Mouse (Mus musculus) testis, adult 2 months (tissue): ENCODE measurements around the gene Mre11a. TPM values are rescaled to one million over a fixed set of nuclear protein-coding genes. Genes with fewer than 3 reads are reported as not detected.
A peak's percentile ranks its signal among the peaks of the same experiment; 100 is the strongest.

Experiments used
- H3K27ac ChIP-seq: fragments of 200-500 bp; 2 replicates; pipeline ENCODE4 v1.5.1; 2012; ENCODE audit warnings: low read depth, low read length; ENCODE audit not compliant: control insufficient read depth, insufficient read depth
- H3K27me3 ChIP-seq: fragments of 200-500 bp; 2 replicates; pipeline ENCODE4 v1.6.1; 2012; ENCODE audit warnings: mild to moderate bottlenecking, low read length, moderate library complexity; ENCODE audit not compliant: control insufficient read depth, insufficient read depth
- H3K36me3 ChIP-seq: fragments of 200-500 bp; 2 replicates; pipeline ENCODE4 v1.6.1; 2012; ENCODE audit warnings: mild to moderate bottlenecking, low read length; ENCODE audit not compliant: control insufficient read depth, insufficient read depth
- H3K4me1 ChIP-seq: fragments of 200-500 bp; 2 replicates; pipeline ENCODE4 v1.6.1; 2012; ENCODE audit warnings: low read length; ENCODE audit not compliant: control insufficient read depth, insufficient read depth
- H3K4me3 ChIP-seq: fragments of 200-500 bp; 2 replicates; pipeline ENCODE4 v1.5.1; 2012; ENCODE audit warnings: low read depth, mild to moderate bottlenecking, low read length, moderate library complexity, mixed read lengths; ENCODE audit not compliant: control insufficient read depth
- CTCF ChIP-seq: fragments of 200-500 bp; IDR thresholded peaks from 2 replicates; pipeline ENCODE4 v1.5.1; 2012; ENCODE audit warnings: low read depth, mild to moderate bottlenecking, inconsistent platforms, low read length, moderate library complexity; ENCODE audit not compliant: control insufficient read depth, insufficient read depth, insufficient replicate concordance
- POLR2A ChIP-seq: fragments of 200-500 bp; IDR thresholded peaks from 2 replicates; pipeline ENCODE4 v1.6.1; 2012; ENCODE audit warnings: low read depth, mild to moderate bottlenecking, inconsistent platforms, low read length, moderate library complexity; ENCODE audit not compliant: control insufficient read depth
- polyA plus RNA-seq: library from polyadenylated mRNA; depleted of rRNA; stranded (reverse); fragments of >200 nt; gene quantifications from 2 replicates; pipeline ENCODE4 v1.2.3, GENCODE M21; 2012

The Mre11a gene
- polyA plus RNA-seq, 1 experiment: 11.0 TPM

DNA sequence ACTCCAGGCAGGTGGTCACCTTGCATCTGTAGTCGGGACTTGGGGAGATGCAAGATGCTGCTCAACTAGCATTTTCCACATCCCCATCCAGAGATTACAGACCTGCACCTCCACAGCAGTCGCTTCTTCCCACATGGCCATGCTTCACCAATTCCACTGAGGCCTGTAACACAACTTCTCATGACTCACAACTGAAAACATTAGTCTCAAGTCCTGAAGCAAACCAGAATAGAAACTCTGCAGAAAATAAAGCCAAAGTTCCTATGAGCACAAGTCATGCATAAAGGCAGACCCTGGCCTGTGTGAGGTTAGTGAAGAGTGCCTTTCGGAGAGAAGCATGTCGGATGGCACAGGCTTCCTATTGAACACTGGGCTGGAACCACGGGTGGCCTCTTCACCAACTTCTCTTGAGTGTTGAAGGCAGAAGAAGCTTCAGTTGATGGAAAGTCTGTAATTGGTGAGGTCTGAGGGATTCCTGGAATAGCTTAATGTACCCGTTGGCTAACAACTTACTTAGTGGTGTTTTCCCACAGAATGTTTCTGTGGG lies 58.9 kb downstream of the Mre11a start:
- Histone ChIP-seq H3K4me1 (peaks cover 4% of the 10 kb centered on the region), H3K27ac (no peak overlapping the region), H3K4me3 (no peak overlapping the region), H3K36me3 (no peaks in the 10 kb centered on the region), H3K27me3 (no peaks in the 10 kb centered on the region)
- no peak for TF ChIP-seq CTCF

GRCm38 (mm10) chr9:14843901-14844300 lies 59.4 kb downstream of the Mre11a start:
- H3K27ac ChIP-seq: no peak overlapping the region
- H3K4me1 ChIP-seq: peaks cover 4% of the 10 kb centered on the region
- H3K36me3 ChIP-seq: no peaks in the 10 kb centered on the region
- no peak for TF ChIP-seq CTCF
- no peak for TF ChIP-seq POLR2A
- no peaks in the 10 kb centered on the region for H3K27me3 ChIP-seq
- no peak overlapping the region for H3K4me3 ChIP-seq

DNA sequence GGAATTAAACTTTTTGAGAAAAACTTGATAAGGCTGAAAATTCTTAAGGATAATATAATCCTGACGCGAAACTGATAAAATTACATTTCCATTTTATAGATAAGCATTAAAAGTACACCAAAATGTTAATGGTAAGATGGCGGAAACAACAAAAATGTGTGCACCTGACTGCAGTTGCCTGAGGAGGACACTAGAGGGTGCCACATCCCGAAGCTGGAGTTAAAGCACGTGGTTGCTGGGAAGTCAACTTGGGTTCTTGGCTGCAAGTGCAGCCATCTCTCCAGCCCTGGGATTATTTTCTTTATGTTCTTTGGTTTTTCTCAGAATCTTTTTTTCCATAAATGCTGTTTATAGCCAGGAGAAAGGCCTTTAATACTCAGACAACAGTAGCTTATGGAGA lies 62.0 kb downstream of the Mre11a start:
- H3K4me3 ChIP-seq: no peak overlapping the region
- H3K4me1 ChIP-seq: peaks cover 4% of the 10 kb centered on the region
- no peak for TF ChIP-seq POLR2A
- peak; percentile 81; the same call in 1 of the 2 replicates for TF ChIP-seq CTCF
- no peaks in the 10 kb centered on the region for H3K27me3 ChIP-seq
- no peaks in the 10 kb centered on the region for H3K36me3 ChIP-seq
- no peak overlapping the region for H3K27ac ChIP-seq

DNA sequence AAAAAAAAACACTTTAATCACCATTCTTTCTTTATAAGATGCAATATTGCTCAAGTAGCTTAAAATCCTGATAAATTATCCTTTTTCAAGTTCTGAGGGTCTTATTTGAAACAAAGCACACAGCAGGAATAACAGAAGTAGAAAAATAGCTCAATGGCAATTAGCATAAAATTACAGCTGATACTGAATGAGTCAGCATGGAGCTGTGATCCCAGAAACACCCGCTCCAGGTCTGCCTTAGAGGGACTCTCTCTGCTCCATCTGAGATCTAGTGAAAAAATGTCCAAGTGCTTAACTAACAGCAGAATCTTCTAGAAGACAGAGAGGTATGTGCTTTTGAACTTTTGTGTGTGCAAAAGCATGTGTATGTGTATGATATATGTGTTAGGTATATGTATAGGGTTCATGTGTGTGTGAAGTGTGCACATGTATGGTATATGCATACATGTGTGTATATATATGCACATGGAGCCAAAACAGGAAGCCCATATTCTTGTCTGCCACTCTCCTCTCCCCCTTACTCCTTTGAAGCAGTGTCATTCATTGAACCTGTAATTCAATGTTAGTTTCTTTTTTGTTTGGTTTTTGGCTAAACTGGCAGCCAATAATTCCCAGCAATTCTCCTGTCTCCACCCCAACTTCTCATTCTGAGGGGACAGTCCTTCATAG lies 63.9 kb downstream of the Mre11a start:
- no peak overlapping the region for H3K4me3 ChIP-seq
- no peak overlapping the region for H3K27ac ChIP-seq
- TF ChIP-seq POLR2A (no peak), CTCF (no peak)
- H3K36me3 ChIP-seq: no peaks in the 10 kb centered on the region
- H3K4me1 ChIP-seq: peaks cover 4% of the 10 kb centered on the region
- H3K27me3 ChIP-seq: no peaks in the 10 kb centered on the region

- TF ChIP-seq CTCF (no peak), POLR2A (no peak)
- Histone ChIP-seq H3K36me3 (no peaks in the 10 kb centered on the region), H3K4me1 (no peaks in the 10 kb centered on the region), H3K27me3 (no peaks in the 10 kb centered on the region), H3K27ac (no peak overlapping the region), H3K4me3 (no peak overlapping the region)
These were observed 70.1 kb downstream of the Mre11a start for GRCm38 (mm10) chr9:14854585-14854984.

GRCm38 (mm10) chr9:14856922-14857654 lies 72.6 kb downstream of the Mre11a start:
- H3K4me1 ChIP-seq: peaks cover 4% of the 10 kb centered on the region; the same call in 1 of the 2 replicates
- TF ChIP-seq POLR2A: no peak
- no peak for TF ChIP-seq CTCF
- H3K27ac ChIP-seq: no peak overlapping the region
- H3K4me3 ChIP-seq: no peak overlapping the region
- H3K36me3 ChIP-seq: no peaks in the 10 kb centered on the region
- no peaks in the 10 kb centered on the region for H3K27me3 ChIP-seq

DNA sequence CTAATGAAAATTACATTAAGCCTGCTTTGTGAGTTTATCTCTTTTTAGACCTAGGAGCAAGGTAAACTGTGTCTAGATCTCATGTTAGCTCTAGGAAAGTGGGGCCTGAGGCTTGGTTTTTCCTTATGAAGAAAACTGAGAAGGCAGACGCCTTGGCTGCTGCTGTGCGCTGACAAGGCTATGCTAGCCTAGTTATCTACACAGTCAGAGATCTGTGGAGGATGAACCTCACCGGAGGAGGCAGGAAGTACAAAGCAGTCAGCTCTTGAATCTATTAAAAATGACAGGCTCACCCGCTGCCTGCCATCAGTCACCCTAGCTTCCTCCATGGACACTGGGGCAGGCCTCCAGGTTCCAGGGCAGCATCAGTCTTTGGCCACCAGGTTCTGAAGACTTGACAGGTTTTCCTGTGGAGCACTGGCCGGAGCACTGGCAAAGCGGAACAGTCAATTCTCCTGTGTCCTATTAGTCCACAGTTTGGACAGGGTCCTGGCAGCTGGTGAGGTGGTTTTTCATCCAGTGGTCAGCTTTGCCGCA lies 73.8 kb downstream of the Mre11a start:
- Histone ChIP-seq H3K27me3 (no peaks in the 10 kb centered on the region), H3K27ac (no peak overlapping the region), H3K4me1 (peaks cover 4% of the 10 kb centered on the region; the same call in 1 of the 2 replicates), H3K4me3 (no peak overlapping the region), H3K36me3 (no peaks in the 10 kb centered on the region)
- TF ChIP-seq POLR2A: no peak
- no peak for TF ChIP-seq CTCF
